8 mouse cellular contexts compared by ENCODE assay signal in genomic region chr6:108658416-108659201, GRCm38 (mm10). TPM values are rescaled to one million over a fixed set of nuclear protein-coding genes. Genes with fewer than 3 reads are reported as not detected.
A peak's percentile ranks its signal among the peaks of the same experiment; 100 is the strongest.
DNase-seq lines count a peak whose midpoint lies in the region; ATAC-seq lines count a peak whose summit lies in the region.

No protein-coding gene starts in this region.

- peak overlapping the region; percentile 55 for H3K4me3 ChIP-seq in embryonic facial prominence, embryonic 12.5 days
- H3K4me3 ChIP-seq in heart, embryonic 13.5 days: peak overlapping the region; percentile 76
- peak overlapping the region; percentile 55 for H3K4me3 ChIP-seq in kidney, embryonic 14.5 days (ENCODE audit: low read length)
- H3K4me3 ChIP-seq in lung, embryonic 15.5 days: peak overlapping the region; percentile 44
- peak overlapping the region; percentile 63 for H3K4me3 ChIP-seq in neural tube, embryonic 15.5 days (replicated peaks)

- peaks cover 23% of the 10 kb centered on the region for H3K27me3 ChIP-seq in embryonic facial prominence, embryonic 12.5 days
- no peaks in the 10 kb centered on the region for H3K27me3 ChIP-seq in heart, embryonic 13.5 days (replicated peaks)
- H3K27me3 ChIP-seq in kidney, embryonic 14.5 days (ENCODE audit: control insufficient read depth, insufficient read depth, low read length): no peaks in the 10 kb centered on the region
- H3K27me3 ChIP-seq in lung, embryonic 15.5 days: no peaks in the 10 kb centered on the region
- no peaks in the 10 kb centered on the region for H3K27me3 ChIP-seq in neural tube, embryonic 15.5 days (replicated peaks)

- no peak for ATAC-seq in embryonic facial prominence, embryonic 12.5 days (ENCODE audit: insufficient number of reproducible peaks, insufficient read depth, low FRiP score, low TSS enrichment)
- no peak for ATAC-seq in heart, embryonic 13.5 days (ENCODE audit: extremely low read depth, insufficient number of reproducible peaks, low FRiP score, low TSS enrichment)
- no peak for ATAC-seq in kidney, embryonic 14.5 days (ENCODE audit: low FRiP score, low TSS enrichment)
- ATAC-seq in lung, embryonic 15.5 days (ENCODE audit: borderline replicate concordance, extremely low read depth, low FRiP score, low TSS enrichment): no peak
- no peak for ATAC-seq in neural tube, embryonic 15.5 days (ENCODE audit: low FRiP score)

- no peaks in the 10 kb centered on the region for H3K9me3 ChIP-seq in embryonic facial prominence, embryonic 12.5 days
- no peaks in the 10 kb centered on the region for H3K9me3 ChIP-seq in heart, embryonic 13.5 days
- H3K9me3 ChIP-seq in kidney, embryonic 14.5 days (ENCODE audit: control insufficient read depth, low read length): no peaks in the 10 kb centered on the region
- no peaks in the 10 kb centered on the region for H3K9me3 ChIP-seq in lung, embryonic 15.5 days
- no peaks in the 10 kb centered on the region for H3K9me3 ChIP-seq in neural tube, embryonic 15.5 days (replicated peaks)

- DNase-seq in right cerebral cortex, postnatal 4 days: peak; percentile 50
- DNase-seq in right cerebral cortex, postnatal 10 days (ENCODE audit: low spot score in 2 of 2): no peak
- peak; percentile 43 for DNase-seq in urinary bladder, adult 2 months (ENCODE audit: low spot score)

- no peaks in the 10 kb centered on the region for H3K36me3 ChIP-seq in embryonic facial prominence, embryonic 12.5 days
- H3K36me3 ChIP-seq in heart, embryonic 13.5 days: peaks cover 6% of the 10 kb centered on the region; the same call in 1 of the 2 replicates
- H3K36me3 ChIP-seq in kidney, embryonic 14.5 days (ENCODE audit: control insufficient read depth, insufficient read depth, low read length): no peaks in the 10 kb centered on the region
- H3K36me3 ChIP-seq in lung, embryonic 15.5 days: no peaks in the 10 kb centered on the region
- H3K36me3 ChIP-seq in neural tube, embryonic 15.5 days: no peaks in the 10 kb centered on the region

- H3K4me1 ChIP-seq in embryonic facial prominence, embryonic 12.5 days: peaks cover 10% of the 10 kb centered on the region; the same call in 1 of the 2 replicates
- H3K4me1 ChIP-seq in heart, embryonic 13.5 days: peaks cover 32% of the 10 kb centered on the region
- peaks cover 7% of the 10 kb centered on the region; the same call in 1 of the 2 replicates for H3K4me1 ChIP-seq in kidney, embryonic 14.5 days (ENCODE audit: control insufficient read depth, insufficient read depth, low read length)
- H3K4me1 ChIP-seq in lung, embryonic 15.5 days: peaks cover 21% of the 10 kb centered on the region
- H3K4me1 ChIP-seq in neural tube, embryonic 15.5 days: peaks cover 32% of the 10 kb centered on the region

- WGBS in embryonic facial prominence, embryonic 12.5 days: 2% methylated on average over 31 of the region's 31 CpGs
- WGBS in heart, embryonic 13.5 days: 1% methylated on average over 31 of the region's 31 CpGs
- 1% methylated on average over 31 of the region's 31 CpGs for WGBS in kidney, embryonic 14.5 days
- WGBS in lung, embryonic 15.5 days: 3% methylated on average over 31 of the region's 31 CpGs
- WGBS in neural tube, embryonic 15.5 days: 3% methylated on average over 31 of the region's 31 CpGs

- peak overlapping the region; percentile 55 for H3K9ac ChIP-seq in embryonic facial prominence, embryonic 12.5 days
- peak overlapping the region; percentile 95 for H3K9ac ChIP-seq in heart, embryonic 13.5 days
- H3K9ac ChIP-seq in kidney, embryonic 14.5 days (ENCODE audit: low read depth, low read length): peak overlapping the region; percentile 50
- H3K9ac ChIP-seq in lung, embryonic 15.5 days: peak overlapping the region; percentile 41
- peak overlapping the region; percentile 77 for H3K9ac ChIP-seq in neural tube, embryonic 15.5 days (replicated peaks)

- H3K27ac ChIP-seq in embryonic facial prominence, embryonic 12.5 days: peak overlapping the region; percentile 85
- peak overlapping the region; percentile 100 for H3K27ac ChIP-seq in heart, embryonic 13.5 days (replicated peaks)
- H3K27ac ChIP-seq in kidney, embryonic 14.5 days (ENCODE audit: low read depth, low read length): peak overlapping the region; percentile 94
- peak overlapping the region; percentile 97 for H3K27ac ChIP-seq in lung, embryonic 15.5 days
- H3K27ac ChIP-seq in neural tube, embryonic 15.5 days (replicated peaks): peak overlapping the region; percentile 94

- peak overlapping the region; percentile 99 for H3K4me2 ChIP-seq in embryonic facial prominence, embryonic 12.5 days (replicated peaks)
- H3K4me2 ChIP-seq in heart, embryonic 13.5 days: peak overlapping the region; percentile 81
- H3K4me2 ChIP-seq in kidney, embryonic 14.5 days (replicated peaks; ENCODE audit: low read depth, low read length): peak overlapping the region; percentile 95
- H3K4me2 ChIP-seq in lung, embryonic 15.5 days: peak overlapping the region; percentile 80
- H3K4me2 ChIP-seq in neural tube, embryonic 15.5 days: peak overlapping the region; percentile 93

RNA-seq across cellular contexts. Expression of gene Bhlhe40, which starts 1.8 kb away (rescaled TPM):
- polyA plus RNA-seq in embryonic facial prominence, embryonic 12.5 days (2016; fragmentation: Nextera tagmentation; extraction: Ambion mirVana): 3.1 and 3.6 TPM in 2 replicates
- 15.1 and 19.7 TPM in 2 replicates for polyA plus RNA-seq in heart, embryonic 13.5 days (2015; fragmentation: Nextera tagmentation; extraction: Ambion mirVana)
- 6.9 and 8.1 TPM in 2 replicates for polyA plus RNA-seq in kidney, embryonic 14.5 days (2014; fragmentation: Nextera tagmentation; extraction: Ambion mirVana)
- polyA plus RNA-seq in lung, embryonic 15.5 days (2015; fragmentation: Nextera tagmentation; extraction: Ambion mirVana): 13.7 and 15.2 TPM in 2 replicates
- 5.3 and 8.5 TPM in 2 replicates for polyA plus RNA-seq in neural tube, embryonic 15.5 days (2015; fragmentation: Nextera tagmentation; extraction: Ambion mirVana)
- 17.9 and 35.1 TPM in 2 replicates for polyA plus RNA-seq in urinary bladder, adult 2 months (2012; rRNA removed)

Comparison
In these comparisons a context has a peak if more than half of its experiments do, and no peak if none do; other contexts are left out.
1. DNase-seq: peak in right cerebral cortex, postnatal 4 days (single experiment) and urinary bladder, adult 2 months (single experiment); none in right cerebral cortex, postnatal 10 days (0 of 2).
2. H3K9ac ChIP-seq: peak in every context shown above with its lines; median percentile 95 in heart, embryonic 13.5 days; 77 in neural tube, embryonic 15.5 days; 55 in embryonic facial prominence, embryonic 12.5 days; 50 in kidney, embryonic 14.5 days; 41 in lung, embryonic 15.5 days.
3. Peak in every context shown above with its lines, with median percentiles within 50 percentile points of each other: H3K27ac ChIP-seq, H3K4me2 ChIP-seq and H3K4me3 ChIP-seq.